In the genomic region with DNA sequence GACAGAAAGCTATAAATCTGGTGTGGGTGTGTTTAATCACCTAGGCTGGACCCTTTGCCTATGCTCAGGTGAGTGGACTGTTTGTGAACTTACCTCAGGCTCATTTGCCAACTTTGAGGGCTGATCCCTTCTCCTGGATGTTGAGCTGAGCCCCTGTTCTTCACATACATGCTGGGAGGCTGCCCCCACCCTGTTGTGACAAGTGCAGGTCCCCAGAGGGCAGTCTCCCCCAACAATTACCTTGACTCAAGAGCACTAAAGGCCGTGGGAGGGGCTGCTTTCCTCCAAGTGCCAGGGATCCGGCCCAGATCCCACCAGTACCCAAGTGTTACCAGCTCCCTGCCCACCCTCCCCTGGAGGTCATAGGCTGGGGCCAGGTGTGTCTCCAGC, we compare ENCODE assay signal across 9 mouse cellular contexts. TPM values are rescaled to one million over a fixed set of nuclear protein-coding genes. Genes with fewer than 3 reads are reported as not detected.
DNase-seq lines count a peak whose midpoint lies in the region; ATAC-seq and TF ChIP-seq lines count a peak whose summit lies in the region.
"Had no signal": no experiment of that assay in that cellular context is flagged by ENCODE, and none has a peak within 500 bp of the region (broad histone marks: within the 10 kb centered on the region; RNA-seq: fewer than 3 reads in every experiment).

No protein-coding gene starts in this region.

- H3K79me2 ChIP-seq in liver, adult 2 months (ENCODE audit: control insufficient read depth, insufficient read depth, low read length), result no peaks in the 10 kb centered on the region

- 21% methylated on average over 2 of the region's 2 CpGs for WGBS in liver, adult 2 months
- WGBS in liver, embryonic 11.5 days, result 21% methylated on average over 2 of the region's 2 CpGs
- WGBS in hindbrain, embryonic 13.5 days, result 26% methylated on average over 2 of the region's 2 CpGs
- WGBS in olfactory bulb, adult 2 months, result 5% methylated on average over 2 of the region's 2 CpGs

- no peak overlapping the region for H3K4me3 ChIP-seq in liver, adult 2 months (ENCODE audit: insufficient read depth, low read depth, low read length)
- no peak overlapping the region for H3K4me3 ChIP-seq in liver, embryonic 11.5 days (ENCODE audit: low read depth, low read length)
- no peak overlapping the region for H3K4me3 ChIP-seq in ES-Bruce4 (ENCODE audit: low read depth, low read length)
- H3K4me3 ChIP-seq in hindbrain, embryonic 13.5 days, result no peak overlapping the region
- no peak overlapping the region for H3K4me3 ChIP-seq in olfactory bulb, adult 2 months (ENCODE audit: insufficient read depth, low read depth, low read length)

- no peaks in the 10 kb centered on the region; the same call in 1 of the 2 replicates for H3K4me1 ChIP-seq in liver, adult 2 months (ENCODE audit: control insufficient read depth, insufficient read depth, low read length)
- H3K4me1 ChIP-seq in liver, embryonic 11.5 days (replicated peaks; ENCODE audit: control insufficient read depth, insufficient read depth, low read length), result peaks cover 7% of the 10 kb centered on the region; the same call in 1 of the 2 replicates
- H3K4me1 ChIP-seq in ES-Bruce4 (ENCODE audit: control insufficient read depth, insufficient read depth, low read length), result peaks cover 2% of the 10 kb centered on the region
- H3K4me1 ChIP-seq in hindbrain, embryonic 13.5 days (replicated peaks), result peaks cover 34% of the 10 kb centered on the region
- peaks cover 25% of the 10 kb centered on the region for H3K4me1 ChIP-seq in olfactory bulb, adult 2 months (ENCODE audit: control insufficient read depth, insufficient read depth, low read length)

- H3K9me3 ChIP-seq in liver, embryonic 11.5 days (ENCODE audit: control insufficient read depth, low read length), result no peaks in the 10 kb centered on the region
- no peaks in the 10 kb centered on the region for H3K9me3 ChIP-seq in ES-Bruce4 (replicated peaks; ENCODE audit: control insufficient read depth, insufficient read depth, low read length, poor library complexity, severe bottlenecking)
- H3K9me3 ChIP-seq in hindbrain, embryonic 13.5 days, result no peaks in the 10 kb centered on the region

- ATAC-seq in liver, embryonic 11.5 days (replicated peaks; ENCODE audit: low FRiP score), result no peak; the same call in 1 of the 2 replicates
- ATAC-seq in hindbrain, embryonic 13.5 days (ENCODE audit: low FRiP score), result no peak
- no peak for ATAC-seq in cerebellum, adult (ENCODE audit: insufficient number of reproducible peaks, low FRiP score, low TSS enrichment)

- H3K4me2 ChIP-seq in liver, embryonic 11.5 days, result no peak overlapping the region
- H3K4me2 ChIP-seq in hindbrain, embryonic 13.5 days, result no peak overlapping the region

- no peak overlapping the region for H3K27ac ChIP-seq in liver, adult 2 months (replicated peaks; ENCODE audit: insufficient read depth, low read depth, low read length)
- no peak overlapping the region for H3K27ac ChIP-seq in liver, embryonic 11.5 days (ENCODE audit: low read depth, low read length)
- H3K27ac ChIP-seq in ES-Bruce4 (ENCODE audit: insufficient read depth, low read length), result no peak overlapping the region
- H3K27ac ChIP-seq in hindbrain, embryonic 13.5 days, result peak overlapping the region; percentile 74
- H3K27ac ChIP-seq in olfactory bulb, adult 2 months (ENCODE audit: insufficient read depth, low read depth, low read length), result peak overlapping the region; percentile 90; the same call in 1 of the 2 replicates

- no peak for DNase-seq in liver, adult 2 months (ENCODE audit: extremely low read depth, low read depth, low spot score)
- no peak for DNase-seq in liver, embryonic 11.5 days (ENCODE audit: low spot score)
- DNase-seq in right cerebral cortex, postnatal 14 days, result no peak
- DNase-seq in spleen, postnatal 4 days (ENCODE audit: low spot score in 2 of 2), result no peak
- DNase-seq: cerebellum, adult 11 months had no signal

- no peak for TF ChIP-seq EP300 in ES-Bruce4 (IDR thresholded peaks at IDR 0.05; ENCODE audit: insufficient read depth, low read depth, low read length)

- no peak for TF ChIP-seq POLR2A in liver, adult 2 months (IDR thresholded peaks at IDR 0.05; ENCODE audit: extremely low read depth, insufficient read depth, low read length)
- TF ChIP-seq POLR2A in ES-Bruce4 (IDR thresholded peaks at IDR 0.05; ENCODE audit: insufficient read depth, low read length), result no peak
- TF ChIP-seq POLR2A in olfactory bulb, adult 2 months (IDR thresholded peaks at IDR 0.05; ENCODE audit: insufficient read depth, low read depth, low read length), result no peak

- 0 out of 2 replicates have a peak, but pooled peaks cover 6% of the 10 kb centered on the region for H3K27me3 ChIP-seq in liver, adult 2 months (ENCODE audit: control insufficient read depth, insufficient read depth, low read length)
- peaks cover 25% of the 10 kb centered on the region for H3K27me3 ChIP-seq in liver, embryonic 11.5 days (replicated peaks; ENCODE audit: control insufficient read depth, insufficient read depth, low read length)
- no peaks in the 10 kb centered on the region for H3K27me3 ChIP-seq in ES-Bruce4 (ENCODE audit: control insufficient read depth, insufficient read depth, low read length, poor library complexity, severe bottlenecking)
- H3K27me3 ChIP-seq in hindbrain, embryonic 13.5 days, result no peaks in the 10 kb centered on the region

- H3K9ac ChIP-seq in liver, adult 2 months (ENCODE audit: low read depth, low read length), result no peak overlapping the region
- H3K9ac ChIP-seq in liver, embryonic 11.5 days (ENCODE audit: low read depth, low read length), result no peak overlapping the region
- no peak overlapping the region for H3K9ac ChIP-seq in ES-Bruce4 (ENCODE audit: low read depth, poor library complexity, severe bottlenecking)
- H3K9ac ChIP-seq in hindbrain, embryonic 13.5 days, result peak overlapping the region; percentile 49

- TF ChIP-seq CTCF in liver, adult 2 months (IDR thresholded peaks at IDR 0.05; ENCODE audit: low read depth, low read length), result peak; percentile 13; the same call in 1 of the 2 replicates
- peak; percentile 35 for TF ChIP-seq CTCF in ES-Bruce4 (IDR thresholded peaks at IDR 0.05; ENCODE audit: low read depth, low read length)
- TF ChIP-seq CTCF in olfactory bulb, adult 2 months (IDR thresholded peaks at IDR 0.05; ENCODE audit: insufficient read depth, low read depth, low read length), result no peak

- 0 out of 2 replicates have a peak, but pooled peaks cover 2% of the 10 kb centered on the region for H3K36me3 ChIP-seq in liver, adult 2 months (ENCODE audit: control insufficient read depth, insufficient read depth, low read length)
- peaks cover 28% of the 10 kb centered on the region for H3K36me3 ChIP-seq in liver, embryonic 11.5 days (ENCODE audit: control insufficient read depth, insufficient read depth, low read length)
- peaks cover 9% of the 10 kb centered on the region for H3K36me3 ChIP-seq in ES-Bruce4 (ENCODE audit: control insufficient read depth, insufficient read depth, low read length, poor library complexity, severe bottlenecking)
- peaks cover 43% of the 10 kb centered on the region for H3K36me3 ChIP-seq in hindbrain, embryonic 13.5 days

RNA-seq across cellular contexts. Expression of a gene that starts 2.5 kb away (rescaled TPM):
- total RNA-seq in liver, adult 2 months (2014; rRNA removed), result not detected in 2 replicates
- not detected in 2 replicates for polyA plus RNA-seq in liver, adult 2 months (2012; rRNA removed)
- 0.12 TPM in 1 of 2 replicates, not detected in the other for polyA plus RNA-seq in liver, embryonic 11.5 days (2014; fragmentation: Nextera tagmentation; extraction: Ambion mirVana)
- 27.5 and 30.5 TPM in 2 replicates for polyA plus RNA-seq in ES-Bruce4 (2011; ENCODE audit: insufficient read depth, insufficient read length, low read depth, missing spikeins)
- polyA plus RNA-seq in hindbrain, embryonic 13.5 days (2015; fragmentation: Nextera tagmentation; extraction: Ambion mirVana), result 61.3 and 69.0 TPM in 2 replicates
- not detected in 2 replicates for polyA plus RNA-seq in olfactory bulb, adult 2 months (2012; ENCODE audit: insufficient read depth, insufficient read length, low replicate concordance, missing spikeins)

RNA-seq across cellular contexts. Expression of a gene that starts 11.1 kb away (rescaled TPM):
- 31.6 and 48.6 TPM in 2 replicates for total RNA-seq in liver, adult 2 months (2014; rRNA removed)
- 138 and 159 TPM in 2 replicates for polyA plus RNA-seq in liver, adult 2 months (2012; rRNA removed)
- polyA plus RNA-seq in liver, embryonic 11.5 days (2014; fragmentation: Nextera tagmentation; extraction: Ambion mirVana), result 92.2 and 97.9 TPM in 2 replicates
- polyA plus RNA-seq in ES-Bruce4 (2011; ENCODE audit: insufficient read depth, insufficient read length, low read depth, missing spikeins), result 37.2 and 41.6 TPM in 2 replicates
- polyA plus RNA-seq in hindbrain, embryonic 13.5 days (2015; fragmentation: Nextera tagmentation; extraction: Ambion mirVana), result 56.0 and 62.1 TPM in 2 replicates
- 181 TPM in 1 of 2 replicates, not detected in the other for polyA plus RNA-seq in olfactory bulb, adult 2 months (2012; ENCODE audit: insufficient read depth, insufficient read length, low replicate concordance, missing spikeins)

RNA-seq across cellular contexts. Expression of a gene that starts 14.9 kb away (rescaled TPM):
- total RNA-seq in liver, adult 2 months (2014; rRNA removed), result 0.28 and 0.40 TPM in 2 replicates
- 1.2 and 1.5 TPM in 2 replicates for polyA plus RNA-seq in liver, adult 2 months (2012; rRNA removed)
- polyA plus RNA-seq in liver, embryonic 11.5 days (2014; fragmentation: Nextera tagmentation; extraction: Ambion mirVana), result 4.5 and 4.6 TPM in 2 replicates
- polyA plus RNA-seq in ES-Bruce4 (2011; ENCODE audit: insufficient read depth, insufficient read length, low read depth, missing spikeins), result 0.49 and 0.93 TPM in 2 replicates
- 0.93 and 0.95 TPM in 2 replicates for polyA plus RNA-seq in hindbrain, embryonic 13.5 days (2015; fragmentation: Nextera tagmentation; extraction: Ambion mirVana)
- not detected in 2 replicates for polyA plus RNA-seq in olfactory bulb, adult 2 months (2012; ENCODE audit: insufficient read depth, insufficient read length, low replicate concordance, missing spikeins)

RNA-seq across cellular contexts. Expression of a gene that starts 29.6 kb away (rescaled TPM):
- total RNA-seq in liver, adult 2 months (2014; rRNA removed), result 7.4 and 16.4 TPM in 2 replicates
- 32.8 and 56.4 TPM in 2 replicates for polyA plus RNA-seq in liver, adult 2 months (2012; rRNA removed)
- 15.4 and 21.4 TPM in 2 replicates for polyA plus RNA-seq in liver, embryonic 11.5 days (2014; fragmentation: Nextera tagmentation; extraction: Ambion mirVana)
- polyA plus RNA-seq in ES-Bruce4 (2011; ENCODE audit: insufficient read depth, insufficient read length, low read depth, missing spikeins), result 6.1 and 7.2 TPM in 2 replicates
- polyA plus RNA-seq in hindbrain, embryonic 13.5 days (2015; fragmentation: Nextera tagmentation; extraction: Ambion mirVana), result 21.3 and 22.4 TPM in 2 replicates
- polyA plus RNA-seq in olfactory bulb, adult 2 months (2012; ENCODE audit: insufficient read depth, insufficient read length, low replicate concordance, missing spikeins), result not detected in 2 replicates

RNA-seq across cellular contexts. Expression of a gene that starts 39.0 kb away (rescaled TPM):
- 0.94 and 1.1 TPM in 2 replicates for total RNA-seq in liver, adult 2 months (2014; rRNA removed)
- 0.31 and 0.64 TPM in 2 replicates for polyA plus RNA-seq in liver, adult 2 months (2012; rRNA removed)
- 10.1 and 11.3 TPM in 2 replicates for polyA plus RNA-seq in liver, embryonic 11.5 days (2014; fragmentation: Nextera tagmentation; extraction: Ambion mirVana)
- 11.2 and 11.6 TPM in 2 replicates for polyA plus RNA-seq in ES-Bruce4 (2011; ENCODE audit: insufficient read depth, insufficient read length, low read depth, missing spikeins)
- polyA plus RNA-seq in hindbrain, embryonic 13.5 days (2015; fragmentation: Nextera tagmentation; extraction: Ambion mirVana), result 1.2 and 1.7 TPM in 2 replicates
- polyA plus RNA-seq in olfactory bulb, adult 2 months (2012; ENCODE audit: insufficient read depth, insufficient read length, low replicate concordance, missing spikeins), result not detected in 2 replicates

Comparison
In these comparisons a context has a peak if more than half of its experiments do, and no peak if none do; other contexts are left out.
1. H3K27ac ChIP-seq: peak in hindbrain, embryonic 13.5 days (single experiment) and olfactory bulb, adult 2 months (single experiment); none in liver, adult 2 months (single experiment), liver, embryonic 11.5 days (single experiment) and ES-Bruce4 (single experiment).